Mouse (Mus musculus) intestine, embryonic 16.5 days (tissue): ENCODE measurements around the gene Akr1d1. TPM values are rescaled to one million over a fixed set of nuclear protein-coding genes. Genes with fewer than 3 reads are reported as not detected.

Experiments used
- ATAC-seq: fragments of 200-750 bp; cut with Nextera tagmentation; 2 replicates; pipeline ENCODE4 v1.8.0; 2017; ENCODE audit warnings: moderate TSS enrichment, moderate library complexity
- H3K27ac ChIP-seq: fragments of 300-500 bp; sonication (generic); 2 replicates; pipeline ENCODE4 v1.5.1; 2014; ENCODE audit warnings: mild to moderate bottlenecking, low read length
- H3K27me3 ChIP-seq: fragments of 300-500 bp; sonication (generic); replicated peaks from 2 replicates; pipeline ENCODE4 v1.6.1; 2014; ENCODE audit warnings: low read length, control low read depth, mixed read lengths; ENCODE audit not compliant: control insufficient read depth, insufficient read depth
- H3K36me3 ChIP-seq: fragments of 300-500 bp; sonication (generic); 2 replicates; pipeline ENCODE4 v1.6.1; 2014; ENCODE audit warnings: low read length, control low read depth; ENCODE audit not compliant: control insufficient read depth, insufficient read depth
- H3K4me1 ChIP-seq: fragments of 300-500 bp; sonication (generic); 2 replicates; pipeline ENCODE4 v1.6.1; 2014; ENCODE audit warnings: low read length, control low read depth, mixed read lengths; ENCODE audit not compliant: control insufficient read depth, insufficient read depth
- H3K4me2 ChIP-seq: fragments of 300-500 bp; sonication (generic); 2 replicates; pipeline ENCODE4 v1.6.1; 2014; ENCODE audit warnings: low read depth, low read length, control low read depth
- H3K4me3 ChIP-seq: fragments of 300-500 bp; sonication (generic); 2 replicates; pipeline ENCODE4 v1.5.1; 2014; ENCODE audit warnings: mild to moderate bottlenecking, low read length
- H3K9ac ChIP-seq: fragments of 300-500 bp; sonication (generic); 2 replicates; pipeline ENCODE4 v1.6.1; 2014; ENCODE audit warnings: low read depth, low read length
- H3K9me3 ChIP-seq: fragments of 300-500 bp; sonication (generic); 2 replicates; pipeline ENCODE4 v1.6.1; 2016; ENCODE audit warnings: low read length, control low read depth; ENCODE audit not compliant: control insufficient read depth
- WGBS: fragments of 180-500 bp; shearing (Covaris S2); extraction: QIAGEN DNeasy Blood & Tissue Kit; methylation state at CpG from one replicate; pipeline ENCODE4 v1.1.7; 2014; 5-methylcytosine and 5-hydroxymethylcytosine counted together
- polyA plus RNA-seq: library from polyadenylated mRNA; unstranded; fragments of >200 nt; fragmentation: Nextera tagmentation; extraction: Ambion mirVana; gene quantifications from 2 replicates; pipeline ENCODE4 v1.2.1, GENCODE M21; 2015

Gene Akr1d1
- polyA plus RNA-seq, 1 experiment from 2014 or later, result 0.45 TPM

- H3K9me3 ChIP-seq, result no peaks in the 10 kb centered on the region
- 78% methylated on average over 6 of the region's 6 CpGs for WGBS
- H3K9ac ChIP-seq, result no peak overlapping the region
- H3K4me2 ChIP-seq, result no peak overlapping the region
- peaks cover 6% of the 10 kb centered on the region for H3K4me1 ChIP-seq
- no peak for ATAC-seq
- no peaks in the 10 kb centered on the region for H3K36me3 ChIP-seq
- H3K4me3 ChIP-seq, result no peak overlapping the region
- no peak overlapping the region for H3K27ac ChIP-seq
- H3K27me3 ChIP-seq, result no peaks in the 10 kb centered on the region
Observed at GRCm38 (mm10) chr6:37590800-37591199, 60.8 kb downstream of the Akr1d1 start.

GRCm38 (mm10) chr6:37592101-37593032 lies 62.4 kb downstream of the Akr1d1 start:
- Histone ChIP-seq H3K9me3 (no peaks in the 10 kb centered on the region), H3K4me3 (no peak overlapping the region), H3K9ac (no peak overlapping the region), H3K27me3 (no peaks in the 10 kb centered on the region), H3K27ac (peak overlapping the region; percentile 20), H3K4me1 (peaks cover 6% of the 10 kb centered on the region), H3K4me2 (0 out of 2 replicates have a peak overlapping the region, but pooled peaks have one; percentile 13), H3K36me3 (no peaks in the 10 kb centered on the region)
- peak; percentile 83 for ATAC-seq
- WGBS, result 58% methylated on average over 19 of the region's 19 CpGs

- H3K27ac ChIP-seq, result peak overlapping the region; percentile 20; the same call in 1 of the 2 replicates
- no peak overlapping the region for H3K4me2 ChIP-seq
Observed at GRCm38 (mm10) chr6:37593033-37593374, 63.0 kb downstream of the Akr1d1 start.

GRCm38 (mm10) chr6:37593551-37594089 lies 63.6 kb downstream of the Akr1d1 start:
- Histone ChIP-seq H3K9me3 (no peaks in the 10 kb centered on the region), H3K27ac (no peak overlapping the region), H3K4me3 (no peak overlapping the region), H3K36me3 (no peaks in the 10 kb centered on the region), H3K9ac (0 out of 2 replicates have a peak overlapping the region, but pooled peaks have one; percentile 30), H3K4me1 (peaks cover 6% of the 10 kb centered on the region), H3K4me2 (no peak overlapping the region), H3K27me3 (no peaks in the 10 kb centered on the region)
- WGBS, result 26% methylated on average over 5 of the region's 5 CpGs
- no peak for ATAC-seq

More at GRCm38 (mm10) chr6:37593033-37593374, 63.0 kb downstream of the Akr1d1 start:
- ATAC-seq, result no peak
- Histone ChIP-seq H3K4me3 (no peak overlapping the region), H3K9me3 (no peaks in the 10 kb centered on the region), H3K27me3 (no peaks in the 10 kb centered on the region), H3K4me1 (peaks cover 6% of the 10 kb centered on the region), H3K9ac (no peak overlapping the region), H3K36me3 (no peaks in the 10 kb centered on the region)
- whole genome bisulfite sequencing, result 71% methylated on average over 6 of the region's 6 CpGs

- Histone ChIP-seq H3K36me3 (no peaks in the 10 kb centered on the region), H3K27ac (no peak overlapping the region), H3K27me3 (no peaks in the 10 kb centered on the region), H3K4me3 (no peak overlapping the region), H3K4me2 (no peak overlapping the region), H3K9me3 (no peaks in the 10 kb centered on the region), H3K9ac (no peak overlapping the region), H3K4me1 (peaks cover 6% of the 10 kb centered on the region)
- 44% methylated on average over 2 of the region's 2 CpGs for WGBS
- no peak for ATAC-seq
Observed at GRCm38 (mm10) chr6:37597088-37597487, 67.1 kb downstream of the Akr1d1 start.

- no peak overlapping the region for H3K27ac ChIP-seq
- no peak for ATAC-seq
- no peaks in the 10 kb centered on the region for H3K36me3 ChIP-seq
- H3K4me3 ChIP-seq, result no peak overlapping the region
- H3K27me3 ChIP-seq, result no peaks in the 10 kb centered on the region
- peaks cover 9% of the 10 kb centered on the region for H3K4me1 ChIP-seq
- H3K9me3 ChIP-seq, result no peaks in the 10 kb centered on the region
- no peak overlapping the region for H3K9ac ChIP-seq
- no peak overlapping the region for H3K4me2 ChIP-seq
Observed at GRCm38 (mm10) chr6:37598033-37598432, 68.1 kb downstream of the Akr1d1 start.

GRCm38 (mm10) chr6:37600976-37601498 lies 71.1 kb downstream of the Akr1d1 start:
- H3K9ac ChIP-seq, result no peak overlapping the region
- no peak overlapping the region for H3K4me2 ChIP-seq
- H3K9me3 ChIP-seq, result no peaks in the 10 kb centered on the region
- H3K27ac ChIP-seq, result no peak overlapping the region
- no peak for ATAC-seq
- H3K36me3 ChIP-seq, result no peaks in the 10 kb centered on the region
- whole genome bisulfite sequencing, result 72% methylated on average over 7 of the region's 7 CpGs
- H3K4me3 ChIP-seq, result no peak overlapping the region
- 0 out of 2 replicates have a peak, but pooled peaks cover 4% of the 10 kb centered on the region for H3K4me1 ChIP-seq
- H3K27me3 ChIP-seq, result no peaks in the 10 kb centered on the region

GRCm38 (mm10) chr6:37602857-37603765 lies 73.1 kb downstream of the Akr1d1 start:
- Histone ChIP-seq H3K4me2 (no peak overlapping the region), H3K27ac (peak overlapping the region; percentile 59), H3K4me1 (0 out of 2 replicates have a peak, but pooled peaks cover 4% of the 10 kb centered on the region), H3K36me3 (no peaks in the 10 kb centered on the region), H3K4me3 (no peak overlapping the region), H3K27me3 (no peaks in the 10 kb centered on the region), H3K9me3 (no peaks in the 10 kb centered on the region), H3K9ac (no peak overlapping the region)
- peak; percentile 60; the same call in 1 of the 2 replicates for ATAC-seq
- 34% methylated on average over 9 of the region's 9 CpGs for WGBS
